Mouse (Mus musculus): ENCODE results near the gene Nipal1. TPM values are rescaled to one million over a fixed set of nuclear protein-coding genes. Genes with fewer than 3 reads are reported as not detected.

Gene Nipal1
- total and polyA plus RNA-seq, 2 experiments from 2014 or later, result 0.31 to 0.60 TPM

GRCm38 (mm10) chr5:72720587-72720986, 73.0 kb downstream of the Nipal1 start:
- Histone ChIP-seq H3K9me3 (ENCODE audit: low read length) (no peaks in the 10 kb centered on the region), H3K36me3 (ENCODE audit: insufficient read depth, low read length) (no peaks in the 10 kb centered on the region), H3K4me1 (ENCODE audit: insufficient read depth, low read length) (no peaks in the 10 kb centered on the region), H3K9ac (replicated peaks; ENCODE audit: low read length) (no peak overlapping the region), H3K27me3 (ENCODE audit: insufficient read depth, low read length) (no peaks in the 10 kb centered on the region), H3K27ac (no peak overlapping the region), H3K4me3 (ENCODE audit: low read length) (no peak overlapping the region), H3K4me2 (ENCODE audit: low read depth, low read length) (no peak overlapping the region)
- peak; percentile 18; the same call in 1 of the 2 replicates for TF ChIP-seq CTCF (IDR thresholded peaks at IDR 0.05; ENCODE audit: low read depth)
- whole genome bisulfite sequencing, result 60% methylated on average over 7 of the region's 7 CpGs
- ATAC-seq (no peak), DNase-seq (ENCODE audit: low spot score) (no peak)

Other genes with a start within 250 kb of the Nipal1 start
- 0.72 and 1.1 TPM in 2 replicates for gene Corin, start 143.3 kb upstream of the Nipal1 start, total RNA-seq (2014; rRNA removed)
- 0.71 and 0.96 TPM in 2 replicates for gene Corin, start 143.3 kb upstream of the Nipal1 start, polyA plus RNA-seq (2015; fragmentation: Nextera tagmentation; extraction: Ambion mirVana)
- 15.9 and 24.3 TPM in 2 replicates for gene Nfxl1, start 88.1 kb upstream of the Nipal1 start, total RNA-seq (2014; rRNA removed)
- gene Nfxl1, start 88.1 kb upstream of the Nipal1 start, polyA plus RNA-seq (2015; fragmentation: Nextera tagmentation; extraction: Ambion mirVana), result 8.7 TPM in 2 replicates
- gene Zar1, start 66.5 kb upstream of the Nipal1 start, total RNA-seq (2014; rRNA removed), result 5.2 and 5.4 TPM in 2 replicates
- gene Zar1, start 66.5 kb upstream of the Nipal1 start, polyA plus RNA-seq (2015; fragmentation: Nextera tagmentation; extraction: Ambion mirVana), result 7.3 and 8.0 TPM in 2 replicates
- 3.5 and 5.0 TPM in 2 replicates for gene Gm5868, start 60.2 kb upstream of the Nipal1 start, total RNA-seq (2014; rRNA removed)
- gene Gm5868, start 60.2 kb upstream of the Nipal1 start, polyA plus RNA-seq (2015; fragmentation: Nextera tagmentation; extraction: Ambion mirVana), result 4.6 and 5.7 TPM in 2 replicates
- gene Cnga1, start 3.5 kb upstream of the Nipal1 start, total RNA-seq (2014; rRNA removed), result not detected in 2 replicates
- not detected in 2 replicates for gene Cnga1, start 3.5 kb upstream of the Nipal1 start, polyA plus RNA-seq (2015; fragmentation: Nextera tagmentation; extraction: Ambion mirVana)
- gene Txk, start 105.0 kb downstream of the Nipal1 start, total RNA-seq (2014; rRNA removed), result 0.21 TPM in 1 of 2 replicates, not detected in the other
- 0.33 and 0.35 TPM in 2 replicates for gene Txk, start 105.0 kb downstream of the Nipal1 start, polyA plus RNA-seq (2015; fragmentation: Nextera tagmentation; extraction: Ambion mirVana)
- 3.0 and 4.9 TPM in 2 replicates for gene Tec, start 220.7 kb downstream of the Nipal1 start, total RNA-seq (2014; rRNA removed)
- gene Tec, start 220.7 kb downstream of the Nipal1 start, polyA plus RNA-seq (2015; fragmentation: Nextera tagmentation; extraction: Ambion mirVana), result 3.6 and 5.0 TPM in 2 replicates